Mouse (Mus musculus) kidney, adult 2 months (tissue): Measurements from ENCODE around the gene Lrrc36.

Source experiments
- CTCF ChIP-seq: fragments of 200-500 bp; conservative IDR thresholded peaks from 2 replicates; pipeline ENCODE4 v1.5.1; 2011; ENCODE audit warnings: low read depth, mild to moderate bottlenecking, control low read depth, low read length, moderate library complexity, mixed read lengths; ENCODE audit not compliant: insufficient read depth, insufficient read length
- POLR2A ChIP-seq: fragments of 200-500 bp; IDR thresholded peaks from one replicate; pipeline ENCODE4 v1.6.1; 2011; ENCODE audit warnings: low read depth, low read length, control low read depth

DNA sequence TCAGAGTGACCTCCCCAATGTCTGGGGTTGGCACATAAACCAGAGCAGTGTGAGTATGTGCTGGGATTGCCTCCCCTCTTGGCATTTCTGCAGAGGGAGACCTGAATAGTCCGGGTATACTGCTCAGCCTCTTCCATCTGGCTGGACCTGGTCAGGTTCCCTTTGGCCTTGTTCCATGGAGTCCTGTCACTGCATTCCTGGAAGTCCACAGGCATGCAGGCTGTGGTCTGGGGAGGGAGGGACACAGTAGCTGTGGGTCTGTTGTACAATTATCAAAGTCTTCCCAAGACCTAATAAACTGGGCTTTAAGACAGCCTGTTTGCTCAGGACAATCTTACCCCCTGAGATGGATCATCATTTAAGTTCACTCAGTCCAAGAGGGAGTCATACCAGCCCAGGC lies 26.2 kb upstream of the Lrrc36 start:
- TF ChIP-seq CTCF (no peak), POLR2A (no peak)
